Mouse (Mus musculus): ENCODE results near the gene Slc29a3.
"Not testable (repeated sequence)": the region's sequence is repeated elsewhere in the genome, so short reads cannot be mapped to it uniquely, and the experiment has no call there.

Gene Slc29a3

GRCm38 (mm10) chr10:60767400-60767799, 14.8 kb upstream of the Slc29a3 start:
- no peak for DNase-seq (ENCODE audit: low read depth, low spot score)

- DNase-seq (ENCODE audit: low read depth, low spot score), result no peak
Observed at GRCm38 (mm10) chr10:60762126-60762525, 9.5 kb upstream of the Slc29a3 start.

GRCm38 (mm10) chr10:60760377-60760776, 7.8 kb upstream of the Slc29a3 start:
- DNase-seq (ENCODE audit: low read depth, low spot score), result peak; percentile 67

GRCm38 (mm10) chr10:60756992-60757391, 4.4 kb upstream of the Slc29a3 start:
- peak; percentile 54 for DNase-seq (ENCODE audit: low read depth, low spot score)

GRCm38 (mm10) chr10:60756146-60756545, 3.6 kb upstream of the Slc29a3 start:
- no peak for DNase-seq (ENCODE audit: low read depth, low spot score)

- no peak for DNase-seq (ENCODE audit: low read depth, low spot score)
Observed at GRCm38 (mm10) chr10:60753941-60754340, 1.3 kb upstream of the Slc29a3 start.

- no peak for DNase-seq (ENCODE audit: low read depth, low spot score)
Observed at GRCm38 (mm10) chr10:60753261-60753660, 667 bp upstream of the Slc29a3 start.

- DNase-seq (ENCODE audit: low read depth, low spot score), result no peak
Observed at GRCm38 (mm10) chr10:60747667-60748212, 4.9 kb downstream of the Slc29a3 start.

GRCm38 (mm10) chr10:60746512-60746911, 6.1 kb downstream of the Slc29a3 start:
- DNase-seq (ENCODE audit: low read depth, low spot score), result no peak

- DNase-seq (ENCODE audit: low read depth, low spot score), result no peak
Observed at GRCm38 (mm10) chr10:60744543-60745290, 7.9 kb downstream of the Slc29a3 start.

- DNase-seq (ENCODE audit: low read depth, low spot score), result no peak
Observed at GRCm38 (mm10) chr10:60743681-60744080, 8.9 kb downstream of the Slc29a3 start.

- DNase-seq (ENCODE audit: low read depth, low spot score), result no peak
Observed at GRCm38 (mm10) chr10:60742942-60743341, 9.7 kb downstream of the Slc29a3 start.

GRCm38 (mm10) chr10:60742296-60742695, 10.3 kb downstream of the Slc29a3 start:
- not testable (repeated sequence) for DNase-seq (ENCODE audit: low read depth, low spot score)

GRCm38 (mm10) chr10:60741435-60741834, 11.2 kb downstream of the Slc29a3 start:
- DNase-seq (ENCODE audit: low read depth, low spot score), result no peak

GRCm38 (mm10) chr10:60739619-60740363, 12.8 kb downstream of the Slc29a3 start:
- DNase-seq (ENCODE audit: low read depth, low spot score), result no peak

- DNase-seq (ENCODE audit: low read depth, low spot score), result no peak
Observed at GRCm38 (mm10) chr10:60737886-60738640, 14.5 kb downstream of the Slc29a3 start.

- DNase-seq (ENCODE audit: low read depth, low spot score), result no peak
Observed at GRCm38 (mm10) chr10:60737169-60737728, 15.3 kb downstream of the Slc29a3 start.

- no peak for DNase-seq (ENCODE audit: low read depth, low spot score)
Observed at GRCm38 (mm10) chr10:60735737-60736136, 16.9 kb downstream of the Slc29a3 start.

- DNase-seq (ENCODE audit: low read depth, low spot score), result no peak
Observed at GRCm38 (mm10) chr10:60733471-60733870, 19.1 kb downstream of the Slc29a3 start.

GRCm38 (mm10) chr10:60732397-60732861, 20.2 kb downstream of the Slc29a3 start:
- no peak for DNase-seq (ENCODE audit: low read depth, low spot score)

- peak; percentile 29 for DNase-seq (ENCODE audit: low read depth, low spot score)
Observed at GRCm38 (mm10) chr10:60731742-60732141, 20.9 kb downstream of the Slc29a3 start.
